Mouse (Mus musculus): Measurements from ENCODE around the gene Ccr1.

The Ccr1 gene

GRCm38 (mm10) chr9:123956892-123957291 lies 11.6 kb downstream of the Ccr1 start:
- DNase-seq (ENCODE audit: low spot score in 2 of 2): no peak

DNA sequence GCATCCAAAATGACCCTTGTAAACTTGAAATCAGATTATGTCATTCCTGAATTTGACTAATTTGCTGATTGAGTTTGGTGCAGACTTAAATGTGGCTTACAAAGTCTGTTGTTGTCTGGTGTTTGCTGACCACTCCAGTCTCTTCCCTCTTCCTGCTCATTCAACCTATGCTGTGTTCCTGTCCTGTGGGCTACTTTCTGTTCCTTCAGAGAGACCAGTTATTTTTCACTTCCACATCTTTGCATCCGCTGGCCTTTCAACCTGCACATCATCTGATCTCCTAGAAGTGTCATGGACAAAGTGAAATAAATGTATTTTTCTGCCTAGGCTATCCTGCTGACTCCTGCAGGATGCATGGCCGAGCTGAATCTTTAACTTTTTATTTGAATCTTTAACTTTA lies 14.9 kb downstream of the Ccr1 start:
- no peak for DNase-seq (ENCODE audit: low spot score in 2 of 2)

- DNase-seq (ENCODE audit: low spot score in 2 of 2): no peak
Observed at GRCm38 (mm10) chr9:123951176-123951575, 17.3 kb downstream of the Ccr1 start.

GRCm38 (mm10) chr9:123949432-123949831 lies 19.1 kb downstream of the Ccr1 start:
- DNase-seq (ENCODE audit: low spot score in 2 of 2): no peak

DNA sequence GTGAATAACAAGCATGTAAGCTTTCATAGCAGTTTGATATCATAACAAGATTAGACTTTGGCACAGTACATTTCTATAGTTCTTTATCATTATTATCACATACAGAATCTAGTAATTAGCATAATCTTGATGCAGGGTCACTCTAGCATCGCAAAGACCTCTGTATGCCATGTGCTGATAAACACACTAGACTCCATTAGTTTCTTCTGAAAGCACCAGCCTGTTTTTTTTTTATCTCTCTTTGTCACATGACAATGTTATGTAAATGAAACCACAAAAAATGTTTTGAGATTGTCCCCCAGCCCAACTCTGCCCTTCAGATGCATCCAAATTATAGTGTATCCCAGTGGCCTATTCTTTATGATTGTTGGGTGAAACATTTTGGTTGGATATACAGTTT lies 20.7 kb downstream of the Ccr1 start:
- DNase-seq (ENCODE audit: low spot score in 2 of 2): no peak

DNA sequence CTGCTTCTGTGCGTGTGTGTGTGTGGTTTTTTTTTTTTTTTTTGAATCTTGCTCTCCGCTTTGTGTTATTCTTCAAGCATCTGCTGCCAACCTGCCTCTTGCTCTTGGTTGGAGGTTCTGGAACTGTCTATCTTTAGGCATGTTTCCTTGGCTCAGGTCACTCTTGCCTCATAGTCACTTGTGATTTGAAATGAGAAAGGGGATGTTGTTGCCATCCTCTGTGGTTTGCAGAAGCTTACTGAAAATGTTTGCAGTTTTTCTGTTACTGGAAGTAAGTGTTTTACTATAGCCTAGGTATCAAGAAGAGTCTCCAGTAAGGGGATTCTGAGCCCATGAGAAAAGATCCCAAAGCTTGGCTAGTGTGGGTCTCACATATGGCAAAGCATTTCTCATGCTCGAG lies 26.5 kb downstream of the Ccr1 start:
- no peak for DNase-seq (ENCODE audit: low spot score in 2 of 2)

DNA sequence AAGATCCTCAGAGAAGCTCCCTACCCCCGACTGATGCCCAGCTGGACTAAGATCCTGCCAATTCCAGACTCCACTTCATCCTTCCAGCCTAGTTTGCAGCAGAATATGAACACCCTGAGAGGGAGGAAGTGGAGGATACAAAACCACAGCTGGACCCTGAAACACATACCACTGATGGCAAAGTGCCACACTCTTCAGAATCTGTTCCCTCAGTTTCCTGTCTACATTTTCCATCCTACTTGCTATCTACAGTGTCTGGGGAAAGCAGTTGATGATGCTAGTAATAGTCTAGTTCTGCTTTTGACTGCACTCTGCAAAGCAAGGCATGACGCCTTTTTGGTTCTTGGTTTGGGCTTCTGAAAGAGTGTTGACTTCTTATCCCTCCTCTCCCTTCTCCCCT lies 27.2 kb downstream of the Ccr1 start:
- no peak for DNase-seq (ENCODE audit: low spot score in 2 of 2)

- no peak for DNase-seq (ENCODE audit: low spot score in 2 of 2)
Observed at GRCm38 (mm10) chr9:123940628-123941027, 27.9 kb downstream of the Ccr1 start.

GRCm38 (mm10) chr9:123940168-123940567 lies 28.3 kb downstream of the Ccr1 start:
- DNase-seq (ENCODE audit: low spot score in 2 of 2): no peak

- DNase-seq (ENCODE audit: low spot score in 2 of 2): no peak
Observed at GRCm38 (mm10) chr9:123937989-123938388, 30.5 kb downstream of the Ccr1 start.

DNA sequence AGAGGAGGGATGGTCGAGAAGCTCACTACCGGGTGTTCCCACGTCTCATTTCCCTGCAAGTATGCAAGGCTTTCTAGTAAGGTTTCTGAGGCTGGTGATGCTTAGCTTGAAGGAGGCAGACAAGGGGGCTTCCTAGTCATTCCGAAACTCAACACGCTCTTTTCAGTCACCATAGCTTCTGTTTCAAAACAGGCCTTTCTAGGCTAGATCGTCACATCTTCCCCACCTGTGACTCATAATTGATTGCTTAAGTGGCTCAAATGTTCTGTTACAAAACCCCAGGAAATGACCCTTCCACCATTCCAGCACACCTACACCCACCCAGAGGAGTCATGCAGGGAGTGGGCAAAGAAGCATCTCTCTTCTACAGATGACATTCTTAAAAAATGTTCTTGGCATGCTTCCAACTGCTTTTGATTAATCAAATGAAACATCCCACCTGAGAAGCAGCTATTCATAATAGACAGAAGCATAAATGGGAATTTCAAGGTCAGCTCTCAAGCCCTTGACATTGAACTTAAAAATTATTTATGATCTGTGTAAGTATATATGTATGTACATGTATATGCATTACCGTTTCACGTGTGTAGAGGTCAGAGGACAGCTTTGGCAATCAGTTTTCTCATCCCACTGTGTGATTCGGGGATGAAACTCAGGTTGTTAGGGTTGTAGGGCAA lies 31.8 kb downstream of the Ccr1 start:
- DNase-seq (ENCODE audit: low spot score in 2 of 2): no peak

GRCm38 (mm10) chr9:123935776-123936175 lies 32.7 kb downstream of the Ccr1 start:
- no peak for DNase-seq (ENCODE audit: low spot score in 2 of 2)

- DNase-seq (ENCODE audit: low spot score in 2 of 2): no peak
Observed at GRCm38 (mm10) chr9:123935346-123935745, 33.1 kb downstream of the Ccr1 start.

- DNase-seq (ENCODE audit: low spot score in 2 of 2): no peak
Observed at GRCm38 (mm10) chr9:123933716-123934445, 34.6 kb downstream of the Ccr1 start.

DNA sequence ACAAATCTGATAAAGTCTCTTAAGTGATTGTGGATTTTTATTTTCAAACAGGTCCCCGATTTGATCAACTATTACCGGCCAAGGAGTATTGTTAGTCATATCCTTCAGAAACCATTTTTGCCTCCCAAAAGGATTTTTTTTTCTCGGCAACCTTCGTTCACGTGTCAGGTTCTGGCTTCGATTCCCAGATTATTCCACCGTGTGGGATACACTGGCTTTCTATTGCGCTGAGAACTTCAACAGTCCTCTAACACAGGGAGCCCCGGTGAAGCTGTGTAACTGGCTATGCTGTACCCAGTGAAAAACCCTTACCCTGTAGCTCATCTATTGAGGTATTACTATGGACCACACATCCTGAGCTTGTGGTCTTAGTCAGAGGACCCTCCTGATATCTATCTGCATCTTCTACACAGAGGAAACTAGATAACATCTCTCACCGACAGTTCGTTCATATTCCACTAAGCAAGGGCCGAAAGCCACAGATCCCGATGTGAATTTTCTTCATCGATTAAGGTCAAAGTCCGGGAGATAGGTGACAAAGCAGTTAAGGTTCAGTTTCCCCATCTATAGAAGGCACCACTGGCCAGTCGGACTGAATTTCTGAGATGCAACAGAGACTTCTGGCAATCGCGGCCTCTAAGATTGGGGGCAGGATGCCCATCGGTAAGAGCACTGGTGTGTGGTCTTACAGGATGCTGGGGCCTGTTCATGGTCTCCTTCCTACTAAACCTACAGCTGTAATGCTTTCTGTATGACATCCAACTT lies 35.4 kb downstream of the Ccr1 start:
- DNase-seq (ENCODE audit: low spot score in 2 of 2): no peak

DNA sequence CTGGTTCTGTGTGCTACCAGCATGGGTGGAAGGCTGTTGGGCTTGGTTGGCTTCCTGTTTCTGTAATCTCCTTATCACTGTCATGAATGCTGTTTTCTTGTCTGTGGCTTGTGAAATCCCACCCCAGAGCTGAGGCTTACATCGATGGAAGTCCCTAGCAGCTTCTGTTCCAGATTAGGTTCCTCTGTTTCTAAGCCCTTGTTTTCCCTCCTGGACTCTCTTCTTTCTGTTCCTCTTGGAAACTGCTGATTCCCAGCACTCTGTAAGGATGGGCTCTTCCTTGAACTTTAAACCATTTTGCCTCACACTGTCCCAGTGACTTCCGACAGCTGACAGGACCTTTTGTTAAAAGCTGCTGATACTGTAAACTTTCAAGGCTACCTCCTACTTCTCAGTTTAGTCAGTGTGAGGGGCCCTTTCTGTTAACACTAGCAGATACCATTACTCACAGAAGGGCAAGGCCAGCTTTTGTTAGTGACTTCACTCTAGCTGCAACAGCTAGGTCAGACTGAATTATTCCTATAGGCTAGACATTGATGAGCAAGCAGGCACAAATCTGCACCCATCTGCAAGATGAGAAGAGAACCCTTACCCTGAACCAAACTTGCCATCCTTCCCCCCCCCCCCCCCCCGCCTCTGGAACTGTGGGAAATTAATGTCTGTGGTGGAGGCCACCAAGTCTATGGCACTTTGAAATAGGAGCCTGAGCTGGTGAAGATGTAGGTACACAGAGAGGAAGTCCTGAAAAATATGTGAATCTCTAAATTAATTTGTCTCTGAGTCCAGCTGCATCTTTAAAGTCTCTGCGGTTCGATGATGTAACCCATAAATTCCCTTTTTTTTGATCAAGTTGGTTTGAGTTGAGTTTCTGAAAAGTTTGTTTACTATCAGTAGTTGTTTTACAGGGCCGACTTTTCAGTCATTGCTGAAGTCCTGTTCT lies 36.5 kb downstream of the Ccr1 start:
- DNase-seq (ENCODE audit: low spot score in 2 of 2): no peak

- DNase-seq (ENCODE audit: low spot score in 2 of 2): no peak
Observed at GRCm38 (mm10) chr9:123930926-123931325, 37.6 kb downstream of the Ccr1 start.

GRCm38 (mm10) chr9:123930476-123930875 lies 38.0 kb downstream of the Ccr1 start:
- no peak for DNase-seq (ENCODE audit: low spot score in 2 of 2)

DNA sequence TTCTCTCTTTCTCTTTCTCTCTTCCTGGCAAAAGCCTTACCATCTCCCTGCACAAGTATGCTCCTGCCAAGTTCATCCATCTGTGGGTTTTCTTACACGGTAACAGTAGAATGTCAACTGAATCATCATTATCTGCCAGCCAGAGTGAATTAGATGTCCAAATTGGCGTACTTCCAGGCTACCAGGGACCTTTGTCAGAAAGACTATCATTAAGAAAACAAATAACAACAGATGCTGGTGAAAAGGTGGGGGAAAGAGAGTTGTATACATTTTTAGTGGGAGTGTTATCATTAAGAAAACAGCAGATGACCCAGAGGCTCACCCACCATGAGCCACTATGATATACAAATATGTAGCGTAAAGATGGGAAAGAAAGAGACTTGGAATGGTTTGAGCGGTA lies 38.6 kb downstream of the Ccr1 start:
- DNase-seq (ENCODE audit: low spot score in 2 of 2): no peak

- DNase-seq (ENCODE audit: low spot score in 2 of 2): no peak
Observed at GRCm38 (mm10) chr9:123928759-123929246, 39.7 kb downstream of the Ccr1 start.

GRCm38 (mm10) chr9:123928118-123928758 lies 40.3 kb downstream of the Ccr1 start:
- DNase-seq (ENCODE audit: low spot score in 2 of 2): no peak

Measured in frontal cortex, postnatal 25 days (tissue).